Mouse (Mus musculus) liver, adult 2 months (tissue): Measurements from ENCODE around the gene Cby3. TPM values are rescaled to one million over a fixed set of nuclear protein-coding genes. Genes with fewer than 3 reads are reported as not detected.

ENCODE experiments used
- DNase-seq: peaks from one replicate; pipeline ENCODE4 v3.0.0-alpha.2; 2011; ENCODE audit warnings: low read depth, low spot score; ENCODE audit errors: extremely low read depth
- H3K27ac ChIP-seq: fragments of 200-500 bp; replicated peaks from 2 replicates; pipeline ENCODE4 v1.5.1; 2012; ENCODE audit warnings: low read depth, mild to moderate bottlenecking, control low read depth, inconsistent platforms, low read length; ENCODE audit not compliant: insufficient read depth
- H3K27me3 ChIP-seq: fragments of 200-500 bp; 2 replicates; pipeline ENCODE4 v1.6.1; 2012; ENCODE audit warnings: mild to moderate bottlenecking, moderate library complexity, low read length, inconsistent platforms; ENCODE audit not compliant: control insufficient read depth, insufficient read depth
- H3K36me3 ChIP-seq: fragments of 200-500 bp; 2 replicates; pipeline ENCODE4 v1.6.1; 2012; ENCODE audit warnings: low read length, inconsistent platforms; ENCODE audit not compliant: control insufficient read depth, insufficient read depth
- H3K4me1 ChIP-seq: fragments of 200-500 bp; 2 replicates; pipeline ENCODE4 v1.6.1; 2011; ENCODE audit warnings: low read length; ENCODE audit not compliant: control insufficient read depth, insufficient read depth
- H3K4me3 ChIP-seq: fragments of 200-500 bp; 2 replicates; pipeline ENCODE4 v1.5.1; 2011; ENCODE audit warnings: low read depth, mild to moderate bottlenecking, control low read depth, low read length, moderate library complexity; ENCODE audit not compliant: insufficient read depth
- H3K79me2 ChIP-seq: fragments of 200-500 bp; 2 replicates; pipeline ENCODE4 v1.6.1; 2012; ENCODE audit warnings: inconsistent platforms, mild to moderate bottlenecking, low read length, moderate library complexity; ENCODE audit not compliant: control insufficient read depth, insufficient read depth
- H3K9ac ChIP-seq: fragments of 200-500 bp; 2 replicates; pipeline ENCODE4 v1.6.1; 2012; ENCODE audit warnings: low read depth, mild to moderate bottlenecking, control low read depth, inconsistent platforms, low read length
- CTCF ChIP-seq: fragments of 200-500 bp; IDR thresholded peaks from 2 replicates; pipeline ENCODE4 v1.5.1; 2011; ENCODE audit warnings: low read depth, low read length, control low read depth
- POLR2A ChIP-seq: fragments of 200-500 bp; IDR thresholded peaks from 2 replicates; pipeline ENCODE4 v1.6.1; 2011; ENCODE audit warnings: low read length, control low read depth; ENCODE audit not compliant: insufficient read depth; ENCODE audit errors: extremely low read depth
- WGBS: fragments of 180-500 bp; shearing (Covaris S2); methylation state at CpG from one replicate; pipeline ENCODE4 v1.1.7; 2018; 5-methylcytosine and 5-hydroxymethylcytosine counted together
- polyA plus RNA-seq: library from polyadenylated mRNA; depleted of rRNA; stranded (reverse); fragments of >200 nt; gene quantifications from 2 replicates; pipeline ENCODE4 v1.2.3, GENCODE M21; 2012
- total RNA-seq: library from RNA; depleted of rRNA; stranded (reverse); fragments of >200 nt; gene quantifications from 2 replicates; pipeline ENCODE4 v1.2.3, GENCODE M21; 2014

Gene Cby3
- total and polyA plus RNA-seq, 2 experiments: not detected

GRCm38 (mm10) chr11:50367531-50367930, 13.3 kb downstream of the Cby3 start:
- Histone ChIP-seq H3K27ac (no peak overlapping the region), H3K36me3 (no peaks in the 10 kb centered on the region), H3K4me1 (no peaks in the 10 kb centered on the region), H3K79me2 (no peaks in the 10 kb centered on the region), H3K27me3 (no peaks in the 10 kb centered on the region), H3K9ac (no peak overlapping the region), H3K4me3 (no peak overlapping the region)
- WGBS: 74% methylated on average over 9 of the region's 9 CpGs
- no peak for TF ChIP-seq POLR2A
- no peak for DNase-seq

- H3K4me3 ChIP-seq: no peak overlapping the region
- H3K9ac ChIP-seq: no peak overlapping the region
- H3K27me3 ChIP-seq: no peaks in the 10 kb centered on the region
- H3K36me3 ChIP-seq: no peaks in the 10 kb centered on the region
- H3K79me2 ChIP-seq: no peaks in the 10 kb centered on the region
- H3K4me1 ChIP-seq: no peaks in the 10 kb centered on the region
- WGBS: 91% methylated on average over 5 of the region's 5 CpGs
- TF ChIP-seq POLR2A (no peak), CTCF (no peak)
- no peak overlapping the region for H3K27ac ChIP-seq
- no peak for DNase-seq
These were observed 15.2 kb downstream of the Cby3 start for GRCm38 (mm10) chr11:50369360-50369911.

GRCm38 (mm10) chr11:50370969-50371368, 16.7 kb downstream of the Cby3 start:
- TF ChIP-seq POLR2A: no peak
- TF ChIP-seq CTCF: no peak
- Histone ChIP-seq H3K36me3 (no peaks in the 10 kb centered on the region), H3K79me2 (no peaks in the 10 kb centered on the region), H3K4me3 (no peak overlapping the region), H3K27ac (no peak overlapping the region), H3K4me1 (no peaks in the 10 kb centered on the region), H3K27me3 (no peaks in the 10 kb centered on the region), H3K9ac (no peak overlapping the region)
- DNase-seq: no peak
- 70% methylated on average over 4 of the region's 4 CpGs for WGBS

- WGBS: 20% methylated on average over 18 of the region's 18 CpGs
- TF ChIP-seq POLR2A (no peak), CTCF (peak; percentile 66)
- Histone ChIP-seq H3K36me3 (no peaks in the 10 kb centered on the region), H3K9ac (peak overlapping the region; percentile 50), H3K4me1 (peaks cover 4% of the 10 kb centered on the region; the same call in 1 of the 2 replicates), H3K27me3 (no peaks in the 10 kb centered on the region), H3K79me2 (no peaks in the 10 kb centered on the region), H3K27ac (no peak overlapping the region), H3K4me3 (peak overlapping the region; percentile 48; the same call in 1 of the 2 replicates)
- DNase-seq: peak; percentile 35
These were observed 17.2 kb downstream of the Cby3 start for GRCm38 (mm10) chr11:50371399-50371841.

- no peak overlapping the region for H3K4me3 ChIP-seq
- 96% methylated on average over 1 of the region's 1 CpGs for WGBS
- no peaks in the 10 kb centered on the region for H3K27me3 ChIP-seq
- no peaks in the 10 kb centered on the region for H3K36me3 ChIP-seq
- H3K27ac ChIP-seq: no peak overlapping the region
- no peak overlapping the region for H3K9ac ChIP-seq
- DNase-seq: no peak
- peaks cover 5% of the 10 kb centered on the region; the same call in 1 of the 2 replicates for H3K4me1 ChIP-seq
- TF ChIP-seq POLR2A (no peak), CTCF (no peak)
- H3K79me2 ChIP-seq: no peaks in the 10 kb centered on the region
These were observed 17.6 kb downstream of the Cby3 start for GRCm38 (mm10) chr11:50371911-50372310.

- no peak for TF ChIP-seq POLR2A
- no peak for TF ChIP-seq CTCF
These were observed 18.8 kb downstream of the Cby3 start for GRCm38 (mm10) chr11:50373086-50373485.

More at GRCm38 (mm10) chr11:50373086-50373485, 18.8 kb downstream of the Cby3 start:
- Histone ChIP-seq H3K27ac (no peak overlapping the region), H3K9ac (no peak overlapping the region), H3K4me1 (peaks cover 5% of the 10 kb centered on the region; the same call in 1 of the 2 replicates), H3K36me3 (no peaks in the 10 kb centered on the region), H3K4me3 (no peak overlapping the region), H3K27me3 (no peaks in the 10 kb centered on the region), H3K79me2 (no peaks in the 10 kb centered on the region)
- DNase-seq: no peak
